Mouse (Mus musculus) intestine, embryonic 16.5 days (tissue): ENCODE measurements at regions not wholly inside any gene's neighbourhood (a gene's known extent, or its start where the extent isn't known, plus 50 kb on each side); places are given as distances from the start of the nearest gene placed in this dataset.

Experiments used
- ATAC-seq: fragments of 200-750 bp; cut with Nextera tagmentation; 2 replicates; pipeline ENCODE4 v1.8.0; 2017; ENCODE audit warnings: moderate TSS enrichment, moderate library complexity
- H3K27ac ChIP-seq: fragments of 300-500 bp; sonication (generic); 2 replicates; pipeline ENCODE4 v1.5.1; 2014; ENCODE audit warnings: mild to moderate bottlenecking, low read length
- H3K27me3 ChIP-seq: fragments of 300-500 bp; sonication (generic); replicated peaks from 2 replicates; pipeline ENCODE4 v1.6.1; 2014; ENCODE audit warnings: low read length, control low read depth, mixed read lengths; ENCODE audit not compliant: control insufficient read depth, insufficient read depth
- H3K36me3 ChIP-seq: fragments of 300-500 bp; sonication (generic); 2 replicates; pipeline ENCODE4 v1.6.1; 2014; ENCODE audit warnings: low read length, control low read depth; ENCODE audit not compliant: control insufficient read depth, insufficient read depth
- H3K4me1 ChIP-seq: fragments of 300-500 bp; sonication (generic); 2 replicates; pipeline ENCODE4 v1.6.1; 2014; ENCODE audit warnings: low read length, control low read depth, mixed read lengths; ENCODE audit not compliant: control insufficient read depth, insufficient read depth
- H3K4me2 ChIP-seq: fragments of 300-500 bp; sonication (generic); 2 replicates; pipeline ENCODE4 v1.6.1; 2014; ENCODE audit warnings: low read depth, low read length, control low read depth
- H3K4me3 ChIP-seq: fragments of 300-500 bp; sonication (generic); 2 replicates; pipeline ENCODE4 v1.5.1; 2014; ENCODE audit warnings: mild to moderate bottlenecking, low read length
- H3K9ac ChIP-seq: fragments of 300-500 bp; sonication (generic); 2 replicates; pipeline ENCODE4 v1.6.1; 2014; ENCODE audit warnings: low read depth, low read length
- H3K9me3 ChIP-seq: fragments of 300-500 bp; sonication (generic); 2 replicates; pipeline ENCODE4 v1.6.1; 2016; ENCODE audit warnings: low read length, control low read depth; ENCODE audit not compliant: control insufficient read depth
- WGBS: fragments of 180-500 bp; shearing (Covaris S2); extraction: QIAGEN DNeasy Blood & Tissue Kit; methylation state at CpG from one replicate; pipeline ENCODE4 v1.1.7; 2014; 5-methylcytosine and 5-hydroxymethylcytosine counted together

DNA sequence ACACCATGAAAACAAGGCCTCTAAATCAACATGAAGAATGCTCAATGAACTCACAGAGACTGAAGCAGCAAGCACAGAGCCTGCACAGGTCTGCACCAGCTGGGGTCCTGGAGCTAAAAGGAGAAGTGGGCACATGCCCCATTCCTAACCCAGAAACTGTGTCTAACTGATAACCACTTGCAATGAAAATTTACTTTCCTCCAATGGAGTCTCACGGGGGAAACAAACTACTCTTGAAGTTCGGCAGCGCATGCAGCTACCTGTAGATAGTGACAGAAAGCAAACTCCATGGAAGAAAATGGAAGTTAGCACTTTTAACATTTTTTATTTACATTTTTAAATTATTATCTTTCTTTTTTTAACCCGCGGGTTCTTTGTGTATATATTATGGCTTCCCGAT, 76.8 kb upstream of the Akap6 start:
- Histone ChIP-seq H3K4me1 (no peaks in the 10 kb centered on the region), H3K27me3 (no peaks in the 10 kb centered on the region), H3K9me3 (no peaks in the 10 kb centered on the region), H3K4me2 (no peak overlapping the region), H3K36me3 (no peaks in the 10 kb centered on the region), H3K4me3 (no peak overlapping the region), H3K9ac (no peak overlapping the region), H3K27ac (no peak overlapping the region)
- ATAC-seq: no peak
- 79% methylated on average over 6 of the region's 6 CpGs for WGBS

DNA sequence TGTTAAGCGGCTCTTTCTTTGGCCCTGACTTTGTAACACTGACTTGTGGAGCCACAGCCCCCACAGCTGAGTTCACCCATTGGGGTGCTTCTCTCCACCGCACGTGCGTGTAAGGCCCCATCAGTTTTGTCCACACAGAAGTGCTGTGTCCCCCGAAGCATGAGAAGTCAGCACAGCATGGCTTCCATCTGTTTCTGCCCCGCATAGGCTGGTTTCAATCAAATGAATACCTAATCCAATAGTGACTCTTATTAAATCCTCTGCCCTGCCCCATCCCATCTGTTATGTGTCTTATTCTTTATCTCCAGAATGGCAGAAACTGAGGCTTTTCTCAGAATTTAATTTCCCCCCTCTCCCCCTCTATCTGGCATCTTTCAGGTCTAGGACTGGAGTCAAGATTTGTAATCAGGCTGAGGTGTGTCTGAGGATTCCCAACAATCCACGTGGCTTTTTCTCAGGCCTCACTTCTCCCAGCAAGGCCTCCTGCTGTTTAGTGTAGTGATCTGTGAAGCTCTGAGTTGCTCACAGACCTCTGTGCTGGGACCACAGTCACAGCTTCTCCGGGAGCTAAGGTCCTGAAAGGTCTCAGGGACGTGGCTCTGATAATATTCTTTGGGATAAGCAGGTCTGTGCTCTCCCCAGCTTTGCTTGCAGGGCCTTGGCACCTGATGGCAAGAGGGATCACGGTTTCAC, 75.6 kb upstream of the Akap6 start:
- ATAC-seq: no peak
- Histone ChIP-seq H3K4me3 (no peak overlapping the region), H3K27me3 (no peaks in the 10 kb centered on the region), H3K36me3 (no peaks in the 10 kb centered on the region), H3K4me1 (no peaks in the 10 kb centered on the region), H3K9me3 (no peaks in the 10 kb centered on the region), H3K9ac (no peak overlapping the region), H3K4me2 (no peak overlapping the region), H3K27ac (no peak overlapping the region)
- WGBS: 68% methylated on average over 10 of the region's 10 CpGs

GRCm38 (mm10) chr12:52624871-52625270, 74.3 kb upstream of the Akap6 start:
- Histone ChIP-seq H3K27me3 (no peaks in the 10 kb centered on the region), H3K4me3 (no peak overlapping the region), H3K4me1 (no peaks in the 10 kb centered on the region), H3K36me3 (no peaks in the 10 kb centered on the region), H3K9ac (no peak overlapping the region), H3K9me3 (no peaks in the 10 kb centered on the region), H3K4me2 (no peak overlapping the region), H3K27ac (no peak overlapping the region)
- WGBS: 60% methylated on average over 1 of the region's 1 CpGs
- no peak for ATAC-seq

GRCm38 (mm10) chr12:52628771-52629170, 70.4 kb upstream of the Akap6 start:
- 59% methylated on average over 5 of the region's 5 CpGs for WGBS

GRCm38 (mm10) chr12:52635121-52635878, 63.9 kb upstream of the Akap6 start:
- ATAC-seq: no peak

More at GRCm38 (mm10) chr12:52628771-52629170, 70.4 kb upstream of the Akap6 start:
- H3K4me1 ChIP-seq: no peaks in the 10 kb centered on the region
- no peaks in the 10 kb centered on the region for H3K9me3 ChIP-seq
- H3K4me2 ChIP-seq: no peak overlapping the region
- H3K9ac ChIP-seq: no peak overlapping the region
- H3K27ac ChIP-seq: no peak overlapping the region
- no peaks in the 10 kb centered on the region for H3K27me3 ChIP-seq
- no peaks in the 10 kb centered on the region for H3K36me3 ChIP-seq
- no peak for ATAC-seq
- no peak overlapping the region for H3K4me3 ChIP-seq

DNA sequence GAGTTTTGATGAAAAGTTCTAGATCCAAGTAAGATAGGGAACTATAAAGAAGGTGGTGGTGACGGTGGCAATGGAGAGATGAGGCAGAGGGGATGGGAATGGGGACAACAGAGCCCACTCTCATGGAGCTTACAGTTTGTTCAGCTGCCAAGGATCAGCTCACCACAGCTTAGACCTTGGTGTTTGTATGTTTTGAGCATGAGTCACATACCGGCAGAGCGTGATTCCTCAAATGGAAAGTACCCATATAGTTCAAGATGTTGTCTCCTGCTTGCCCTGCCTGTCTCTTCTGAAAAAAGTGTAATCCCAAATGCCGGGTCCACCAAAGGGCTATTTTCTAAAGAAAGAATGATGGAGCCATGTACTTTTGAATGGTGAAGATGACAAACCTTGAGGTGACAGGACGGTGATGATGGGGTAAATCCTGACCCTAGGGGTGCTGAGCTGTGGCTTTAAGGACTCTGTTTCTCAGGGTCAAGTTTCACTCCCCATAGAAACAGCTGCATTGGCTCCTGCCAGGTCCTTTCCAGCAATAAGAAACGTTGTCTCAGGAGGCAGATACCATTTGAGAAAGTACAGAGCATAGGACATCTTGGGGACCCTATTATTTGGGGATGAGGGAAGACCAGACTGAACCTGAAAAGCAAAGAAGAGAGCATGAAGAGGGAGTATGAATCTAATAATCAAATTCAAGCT, 62.8 kb upstream of the Akap6 start:
- Histone ChIP-seq H3K36me3 (no peaks in the 10 kb centered on the region), H3K27ac (no peak overlapping the region), H3K4me2 (no peak overlapping the region), H3K27me3 (no peaks in the 10 kb centered on the region), H3K9ac (no peak overlapping the region), H3K4me3 (no peak overlapping the region), H3K4me1 (0 out of 2 replicates have a peak, but pooled peaks cover 3% of the 10 kb centered on the region), H3K9me3 (no peaks in the 10 kb centered on the region)
- ATAC-seq: no peak
- 67% methylated on average over 6 of the region's 6 CpGs for WGBS

More at GRCm38 (mm10) chr12:52635121-52635878, 63.9 kb upstream of the Akap6 start:
- H3K36me3 ChIP-seq: no peaks in the 10 kb centered on the region
- H3K27me3 ChIP-seq: no peaks in the 10 kb centered on the region
- H3K4me1 ChIP-seq: 0 out of 2 replicates have a peak, but pooled peaks cover 3% of the 10 kb centered on the region
- no peak overlapping the region for H3K4me2 ChIP-seq
- H3K27ac ChIP-seq: no peak overlapping the region; the same call in 1 of the 2 replicates
- H3K4me3 ChIP-seq: no peak overlapping the region
- 45% methylated on average over 8 of the region's 8 CpGs for WGBS
- H3K9ac ChIP-seq: no peak overlapping the region
- no peaks in the 10 kb centered on the region for H3K9me3 ChIP-seq

- no peak overlapping the region for H3K27ac ChIP-seq
- 0 out of 2 replicates have a peak, but pooled peaks cover 3% of the 10 kb centered on the region for H3K4me1 ChIP-seq
- no peak overlapping the region for H3K9ac ChIP-seq
- H3K4me3 ChIP-seq: no peak overlapping the region
- no peaks in the 10 kb centered on the region for H3K9me3 ChIP-seq
- ATAC-seq: no peak
- no peaks in the 10 kb centered on the region for H3K27me3 ChIP-seq
- no peaks in the 10 kb centered on the region for H3K36me3 ChIP-seq
- 95% methylated on average over 4 of the region's 4 CpGs for WGBS
- H3K4me2 ChIP-seq: no peak overlapping the region
Observed at GRCm38 (mm10) chr12:52636920-52637319, 62.3 kb upstream of the Akap6 start.

GRCm38 (mm10) chr12:52637506-52638249, 61.5 kb upstream of the Akap6 start:
- no peak overlapping the region for H3K4me3 ChIP-seq
- no peak for ATAC-seq
- H3K27ac ChIP-seq: 0 out of 2 replicates have a peak overlapping the region, but pooled peaks have one; percentile 25
- no peaks in the 10 kb centered on the region for H3K27me3 ChIP-seq
- H3K36me3 ChIP-seq: no peaks in the 10 kb centered on the region
- 59% methylated on average over 14 of the region's 14 CpGs for WGBS
- H3K4me2 ChIP-seq: no peak overlapping the region
- H3K9ac ChIP-seq: no peak overlapping the region
- 0 out of 2 replicates have a peak, but pooled peaks cover 3% of the 10 kb centered on the region for H3K4me1 ChIP-seq
- H3K9me3 ChIP-seq: no peaks in the 10 kb centered on the region

GRCm38 (mm10) chr12:52638461-52638860, 60.7 kb upstream of the Akap6 start:
- H3K27ac ChIP-seq: no peak overlapping the region
- ATAC-seq: peak; percentile 40; the same call in 1 of the 2 replicates

More at GRCm38 (mm10) chr12:52638461-52638860, 60.7 kb upstream of the Akap6 start:
- Histone ChIP-seq H3K9me3 (no peaks in the 10 kb centered on the region), H3K9ac (no peak overlapping the region), H3K4me3 (no peak overlapping the region), H3K4me1 (0 out of 2 replicates have a peak, but pooled peaks cover 3% of the 10 kb centered on the region), H3K4me2 (no peak overlapping the region), H3K36me3 (no peaks in the 10 kb centered on the region), H3K27me3 (no peaks in the 10 kb centered on the region)
- WGBS: 40% methylated on average over 11 of the region's 11 CpGs
